In genomic region chr8:103457176-103457575, GRCm38 (mm10) we compare ENCODE assay signal across 10 mouse cellular contexts.
"Had no signal": no experiment of that assay in that cellular context is flagged by ENCODE, and none has a peak within 500 bp of the region (broad histone marks: within the 10 kb centered on the region; RNA-seq: fewer than 3 reads in every experiment).

No protein-coding gene starts in this region.

- DNase-seq: kidney, adult 18-20 months; kidney, postnatal 14 days; kidney, postnatal 4 days; liver, postnatal 0 days; lung, postnatal 10 days; lung, postnatal 4 days; right cerebral cortex, adult 18-20 months; right cerebral cortex, postnatal 14 days; right cerebral cortex, postnatal 4 days; thymus, postnatal 25 days had no signal
